Mouse (Mus musculus): ENCODE measurements around the gene Defb45.

Defb45 gene

GRCm38 (mm10) chr2:152599299-152599698, at the start of gene Defb45:
Gene Defb45, minus strand, starts transcription at chr2:152599399.
- no peak for DNase-seq (ENCODE audit: low read depth, low spot score)

- no peak for DNase-seq (ENCODE audit: low read depth, low spot score)
These were observed 40.4 kb upstream of the Defb45 start for GRCm38 (mm10) chr2:152639406-152640113.

DNA sequence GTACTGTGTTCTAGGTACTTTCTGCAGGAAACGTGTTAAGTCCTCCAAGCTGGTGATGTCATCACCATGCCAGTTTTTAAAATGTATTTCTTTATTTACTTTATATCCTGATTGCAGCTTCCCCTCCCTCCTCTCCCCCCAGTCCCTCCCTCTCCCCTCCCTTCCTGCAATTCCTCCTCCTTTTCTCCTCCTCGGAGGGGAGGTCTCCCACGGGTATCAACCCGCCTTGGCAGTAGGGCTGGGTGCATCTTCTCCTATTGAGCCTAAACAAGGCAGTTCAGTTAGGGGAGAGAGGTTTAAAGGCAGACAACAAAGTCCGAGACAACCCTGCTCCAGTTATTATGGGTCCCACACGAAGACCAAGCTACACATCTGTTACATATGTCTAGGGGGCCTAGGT, 39.7 kb upstream of the Defb45 start:
- DNase-seq (ENCODE audit: low read depth, low spot score): no peak

DNA sequence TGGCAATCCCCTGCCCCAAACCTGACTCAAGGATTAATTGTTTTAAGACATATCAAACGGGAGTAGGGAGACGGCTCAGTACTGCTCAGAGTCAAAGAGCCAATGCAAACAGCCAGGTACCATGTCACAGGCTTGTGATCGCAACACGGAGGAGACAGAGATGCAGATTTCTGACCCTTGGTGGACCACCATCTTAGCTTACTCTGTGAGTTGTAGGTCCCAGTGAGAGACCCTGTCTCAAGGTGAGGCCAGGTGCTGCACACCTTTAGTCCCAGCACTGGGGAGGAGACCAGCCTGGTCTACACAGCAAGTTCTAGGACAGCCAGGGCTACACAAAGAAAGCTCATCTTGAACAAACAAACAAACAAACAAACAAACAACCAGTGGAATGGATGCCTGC, 38.2 kb upstream of the Defb45 start:
- no peak for DNase-seq (ENCODE audit: low read depth, low spot score)

DNA sequence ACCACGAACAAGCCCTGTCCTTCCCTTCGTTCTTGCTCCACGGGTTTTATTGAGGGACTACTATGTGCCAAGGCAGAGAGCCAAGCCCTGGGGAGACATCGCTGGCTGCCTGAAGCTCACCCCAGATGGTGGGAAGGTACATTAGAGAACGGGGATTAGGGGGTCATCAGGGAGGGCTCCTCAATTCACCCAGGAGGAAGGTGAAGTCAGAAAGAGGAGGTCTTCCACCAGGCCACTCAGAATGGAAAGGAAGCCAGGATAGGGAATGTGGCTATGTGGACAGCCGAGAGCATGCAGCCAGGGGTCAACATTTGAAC, 37.8 kb upstream of the Defb45 start:
- no peak for DNase-seq (ENCODE audit: low read depth, low spot score)

- DNase-seq (ENCODE audit: low read depth, low spot score): no peak
These were observed 37.2 kb upstream of the Defb45 start for GRCm38 (mm10) chr2:152636246-152637005.

DNA sequence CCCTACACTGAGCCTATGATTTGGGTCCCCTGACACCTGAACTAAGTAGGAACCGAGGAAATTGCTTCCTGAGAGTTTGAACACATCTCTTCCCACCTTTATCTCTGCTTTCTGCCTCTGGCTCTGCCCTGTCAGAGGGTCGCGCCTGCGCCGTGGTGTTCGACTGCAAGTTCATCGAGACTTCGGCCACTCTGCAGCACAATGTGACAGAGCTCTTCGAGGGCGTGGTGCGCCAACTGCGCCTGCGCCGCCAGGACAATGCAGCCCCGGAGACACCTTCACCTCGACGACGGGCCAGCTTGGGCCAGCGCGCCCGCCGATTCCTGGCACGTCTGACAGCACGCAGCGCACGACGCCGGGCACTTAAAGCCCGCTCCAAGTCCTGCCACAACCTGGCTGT, 35.1 kb upstream of the Defb45 start:
- no peak for DNase-seq (ENCODE audit: low read depth, low spot score)

GRCm38 (mm10) chr2:152633334-152633733, 34.1 kb upstream of the Defb45 start:
- no peak for DNase-seq (ENCODE audit: low read depth, low spot score)

DNA sequence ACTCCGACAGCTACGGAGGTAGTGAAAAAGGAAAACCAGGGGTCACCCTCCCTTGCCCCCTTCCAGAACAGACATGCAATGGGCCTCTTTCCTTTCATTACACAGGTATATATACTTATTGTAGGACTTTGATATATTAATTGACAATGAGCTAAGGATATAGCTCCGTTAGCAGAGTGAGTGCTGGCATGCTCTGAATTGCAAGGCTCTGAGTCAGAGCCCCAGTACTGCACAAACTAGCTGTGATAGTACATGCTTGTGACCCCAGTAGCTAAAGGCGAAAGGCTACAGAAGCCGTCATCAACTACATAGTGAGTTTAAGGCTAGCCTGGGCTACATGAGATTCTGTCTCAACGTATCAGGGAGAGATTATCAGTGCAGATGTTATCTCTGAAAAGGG, 30.7 kb upstream of the Defb45 start:
- no peak for DNase-seq (ENCODE audit: low read depth, low spot score)

- DNase-seq (ENCODE audit: low read depth, low spot score): no peak
These were observed 30.0 kb upstream of the Defb45 start for GRCm38 (mm10) chr2:152629239-152629638.

- no peak for DNase-seq (ENCODE audit: low read depth, low spot score)
These were observed 28.9 kb upstream of the Defb45 start for GRCm38 (mm10) chr2:152628066-152628465.

GRCm38 (mm10) chr2:152626774-152627591, 27.8 kb upstream of the Defb45 start, which contains the start of gene Rem1:
Gene Rem1, plus strand, starts transcription at chr2:152626951.
- DNase-seq (ENCODE audit: low read depth, low spot score): no peak

- DNase-seq (ENCODE audit: low read depth, low spot score): no peak
These were observed 26.1 kb upstream of the Defb45 start for GRCm38 (mm10) chr2:152625256-152625655.

DNA sequence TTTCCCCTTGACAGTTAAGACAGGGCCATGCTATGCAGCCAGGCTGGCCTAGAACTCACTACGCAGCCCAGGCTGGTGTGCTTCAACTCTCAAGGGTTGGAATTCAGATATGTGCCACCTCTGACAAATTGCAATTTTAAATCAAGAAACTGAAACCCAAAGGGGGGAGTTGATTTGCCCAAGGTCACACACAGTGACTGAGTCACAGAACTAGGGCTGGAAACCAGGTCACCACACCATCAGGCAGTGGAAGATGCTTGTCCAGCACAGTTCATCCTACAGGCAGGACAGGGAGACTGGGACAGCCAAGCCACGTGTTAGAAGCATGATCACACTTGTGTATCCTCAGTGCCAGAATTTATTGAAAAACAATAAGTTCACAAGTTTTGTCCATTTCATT, 25.4 kb upstream of the Defb45 start:
- no peak for DNase-seq (ENCODE audit: low read depth, low spot score)

DNA sequence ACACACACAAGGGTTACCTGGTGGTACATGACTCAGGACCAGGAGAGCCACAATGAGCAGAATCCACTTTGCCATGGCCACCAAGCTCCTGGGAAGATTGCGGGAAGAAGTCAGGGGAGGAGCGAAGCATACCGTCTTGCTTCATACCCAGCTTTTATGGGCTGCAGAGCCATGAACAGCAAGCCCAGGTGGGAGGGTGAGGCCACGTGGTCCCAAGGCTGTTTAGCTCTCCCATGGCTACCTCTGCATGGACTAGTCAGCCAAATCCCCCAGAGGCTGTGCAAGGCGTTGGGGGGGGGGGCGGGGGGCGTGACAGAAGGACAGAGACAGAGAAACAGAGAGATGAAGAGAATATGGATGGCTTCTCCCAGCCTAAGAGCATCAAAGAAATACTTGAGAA, 23.8 kb upstream of the Defb45 start, which contains the start of gene Defb25:
Defb25 (minus strand) TSS at position 101 of the 400 bp plus-strand sequence.
- no peak for DNase-seq (ENCODE audit: low read depth, low spot score)

- DNase-seq (ENCODE audit: low read depth, low spot score): no peak
These were observed 23.0 kb upstream of the Defb45 start for GRCm38 (mm10) chr2:152622151-152622550.

DNA sequence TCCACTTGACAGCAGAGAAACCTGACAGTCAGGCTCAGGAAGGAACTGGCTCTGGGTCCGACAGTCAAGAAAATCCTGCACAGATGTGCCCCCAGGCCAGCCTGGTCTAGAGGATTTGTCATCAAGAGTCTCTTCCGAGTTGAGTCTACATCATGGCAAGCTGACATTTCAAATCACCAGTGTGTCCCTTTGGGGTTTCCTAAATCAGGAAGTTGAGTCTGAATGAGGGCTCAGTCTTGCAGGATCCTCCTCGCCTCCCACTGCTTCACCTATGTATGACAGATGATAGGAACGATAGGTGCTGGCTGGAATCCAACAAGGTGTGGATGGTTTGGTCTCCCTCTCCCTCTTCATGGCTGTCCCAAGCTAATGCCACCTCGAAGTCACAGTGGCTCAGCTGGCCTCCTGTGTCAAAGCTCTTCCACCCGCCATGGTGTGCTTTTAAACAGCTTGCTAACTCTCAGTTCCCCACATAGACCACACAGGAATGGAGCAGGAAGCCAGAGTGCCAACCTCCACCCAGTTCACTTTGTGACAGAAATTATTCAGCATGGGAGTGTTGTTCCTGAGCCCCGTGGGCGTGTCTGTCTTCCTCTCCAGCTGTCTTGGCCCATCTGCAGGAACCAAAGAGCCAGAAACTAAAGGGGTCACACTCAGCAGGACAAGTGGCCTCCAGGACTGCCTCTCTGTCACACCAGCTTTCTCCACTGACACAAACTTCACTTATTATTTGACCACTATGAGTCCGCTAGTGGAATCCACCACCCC, 21.4 kb upstream of the Defb45 start:
- no peak for DNase-seq (ENCODE audit: low read depth, low spot score)

DNA sequence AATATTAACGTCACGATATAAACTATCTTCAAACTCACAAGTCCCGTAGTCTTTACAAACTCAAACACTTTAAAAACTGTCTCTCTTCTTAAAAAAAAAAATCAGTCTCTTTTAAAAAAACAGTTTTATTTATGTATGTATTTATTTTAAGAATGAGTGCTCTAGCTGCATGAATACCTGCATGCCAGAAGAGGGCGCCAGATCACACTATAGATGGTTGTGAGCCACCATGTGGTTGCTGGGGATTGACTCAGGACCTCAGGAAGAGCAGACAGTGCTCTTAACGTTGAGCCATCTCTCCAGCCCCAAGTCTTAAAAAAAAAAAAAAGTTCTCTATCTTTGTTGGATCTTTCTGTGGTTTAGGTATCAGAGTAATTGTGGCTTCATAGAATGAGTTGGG, 18.2 kb upstream of the Defb45 start:
- DNase-seq (ENCODE audit: low read depth, low spot score): peak; percentile 26

GRCm38 (mm10) chr2:152616470-152616869, 17.3 kb upstream of the Defb45 start:
- DNase-seq (ENCODE audit: low read depth, low spot score): no peak

GRCm38 (mm10) chr2:152615563-152615962, 16.4 kb upstream of the Defb45 start:
- peak; percentile 47 for DNase-seq (ENCODE audit: low read depth, low spot score)

DNA sequence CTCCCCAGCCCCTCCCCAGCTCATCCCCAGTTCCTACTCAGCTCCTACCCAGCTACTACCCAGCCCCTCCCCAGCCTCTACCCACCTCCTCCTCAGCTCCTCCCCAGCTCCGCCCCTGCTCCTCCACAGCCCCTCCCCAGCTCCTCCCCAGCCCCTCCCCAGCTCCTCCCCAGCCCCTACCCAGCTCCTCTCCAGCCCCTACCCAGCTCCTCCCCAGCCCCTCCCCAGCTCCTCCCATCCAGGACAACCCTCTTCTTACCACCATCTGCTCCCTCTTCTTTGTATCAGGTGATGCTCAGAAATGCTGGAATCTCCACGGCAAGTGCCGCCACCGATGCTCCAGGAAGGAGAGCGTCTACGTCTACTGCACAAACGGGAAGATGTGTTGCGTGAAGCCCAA, 13.0 kb upstream of the Defb45 start:
- no peak for DNase-seq (ENCODE audit: low read depth, low spot score)

GRCm38 (mm10) chr2:152608719-152609118, 9.5 kb upstream of the Defb45 start:
- no peak for DNase-seq (ENCODE audit: low read depth, low spot score)

Data from CD4-positive helper T cell, adult 2 months (primary cell).